Mouse (Mus musculus): ENCODE measurements around the gene Gng12.

- TF ChIP-seq POLR2A (IDR thresholded peaks at IDR 0.05; ENCODE audit: extremely low read depth, insufficient read depth, low read length) (no peak), CTCF (IDR thresholded peaks at IDR 0.05; ENCODE audit: low read depth, low read length) (no peak)
Observed at GRCm38 (mm10) chr6:66951726-66952418, 55.7 kb downstream of the Gng12 start.

Measured in liver, adult 2 months (tissue).